Mouse (Mus musculus) heart, adult 2 months (tissue): Measurements from ENCODE around the gene Nop16. TPM values are rescaled to one million over a fixed set of nuclear protein-coding genes. Genes with fewer than 3 reads are reported as not detected.

ENCODE experiments used
- DNase-seq, 2 experiments: peaks; one replicate each; pipeline ENCODE4 v3.0.0; 2021
- H3K27ac ChIP-seq: fragments of 200-600 bp; 2 replicates; pipeline ENCODE4 v1.8.1; 2022
- H3K27me3 ChIP-seq: fragments of 200-500 bp; 2 replicates; pipeline ENCODE4 v1.6.1; 2012; ENCODE audit warnings: mild to moderate bottlenecking, low read length, inconsistent platforms, mixed read lengths; ENCODE audit not compliant: control insufficient read depth, insufficient read depth
- H3K36me3 ChIP-seq: fragments of 200-500 bp; 2 replicates; pipeline ENCODE4 v1.6.1; 2012; ENCODE audit warnings: low read length, inconsistent platforms; ENCODE audit not compliant: control insufficient read depth, insufficient read depth
- H3K4me1 ChIP-seq: fragments of 200-500 bp; 2 replicates; pipeline ENCODE4 v1.6.1; 2011; ENCODE audit warnings: low read length; ENCODE audit not compliant: control insufficient read depth, insufficient read depth
- H3K4me3 ChIP-seq: fragments of 200-600 bp; 2 replicates; pipeline ENCODE4 v1.8.1; 2022
- H3K79me2 ChIP-seq: fragments of 200-500 bp; replicated peaks from 2 replicates; pipeline ENCODE4 v1.6.1; 2012; ENCODE audit warnings: mild to moderate bottlenecking, inconsistent platforms, low read length, moderate library complexity, mixed read lengths; ENCODE audit not compliant: control insufficient read depth, insufficient read depth
- H3K9ac ChIP-seq: fragments of 200-500 bp; 2 replicates; pipeline ENCODE4 v1.6.1; 2012; ENCODE audit warnings: low read depth, mild to moderate bottlenecking, control low read depth, inconsistent platforms, low read length, mixed read lengths
- CTCF ChIP-seq: fragments of 200-600 bp; IDR thresholded peaks from 2 replicates; pipeline ENCODE4 v1.8.1; 2022; ENCODE audit warnings: antibody characterized with exemption, mild to moderate bottlenecking, moderate library complexity
- EP300 ChIP-seq: fragments of 200-500 bp; IDR thresholded peaks from 2 replicates; pipeline ENCODE4 v1.6.1; 2011; ENCODE audit warnings: low read depth, low read length, control low read depth; ENCODE audit not compliant: insufficient read depth
- POLR2A ChIP-seq: fragments of 200-500 bp; IDR thresholded peaks from 2 replicates; pipeline ENCODE4 v1.6.1; 2011; ENCODE audit warnings: mild to moderate bottlenecking, low read depth, low read length, control low read depth; ENCODE audit not compliant: insufficient read depth
- WGBS: fragments of 180-500 bp; shearing (Covaris S2); methylation state at CpG from one replicate; pipeline ENCODE4 v1.1.7; 2018; 5-methylcytosine and 5-hydroxymethylcytosine counted together
- intact Hi-C: fragments of 180-260 bp; cut with DNase I; formaldehyde crosslinking; loops from one replicate; pipeline ENCODE4 v1.15.1; 2025
- polyA plus RNA-seq: library from polyadenylated mRNA; depleted of rRNA; stranded (reverse); fragments of >200 nt; gene quantifications from 2 replicates; pipeline ENCODE4 v1.2.3, GENCODE M21; 2012
- total RNA-seq, 2 experiments: library from RNA; stranded (reverse); gene quantifications; 2 replicates each; pipeline ENCODE4 v1.2.3; 2021

Gene Nop16
- total and polyA plus RNA-seq, 3 experiments, result 5.9 to 17.1 (median 16.5) TPM

DNA sequence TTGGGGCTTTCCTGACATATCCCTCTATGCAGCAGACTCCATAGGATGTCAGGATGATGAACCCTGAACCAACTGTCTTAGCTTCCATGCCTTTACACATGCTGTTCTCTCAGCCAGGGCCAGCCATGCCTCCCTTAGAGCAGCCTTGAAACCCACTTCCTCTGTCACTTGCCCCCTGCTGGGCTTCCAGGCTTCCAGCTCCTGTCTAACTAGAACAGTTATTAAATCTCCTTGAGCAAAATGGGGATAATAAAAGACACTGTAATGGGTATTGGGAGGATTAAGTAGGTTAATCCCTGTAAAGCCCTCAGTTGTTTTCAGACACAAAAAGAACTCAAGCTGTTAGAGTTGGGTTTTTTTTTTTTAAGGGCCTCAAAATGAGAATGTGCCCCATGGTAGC, 13.6 kb upstream of the Nop16 start:
- no peak for DNase-seq
- Histone ChIP-seq H3K27ac (no peak overlapping the region; the same call in 1 of the 2 replicates), H3K9ac (no peak overlapping the region), H3K36me3 (peaks cover 6% of the 10 kb centered on the region), H3K27me3 (no peaks in the 10 kb centered on the region), H3K4me3 (no peak overlapping the region), H3K4me1 (peaks cover 11% of the 10 kb centered on the region), H3K79me2 (peaks cover 2% of the 10 kb centered on the region; the same call in 1 of the 2 replicates)
- intact Hi-C loops, result no loop called here
- no peak for TF ChIP-seq EP300
- no peak for TF ChIP-seq CTCF
- TF ChIP-seq POLR2A, result no peak

DNA sequence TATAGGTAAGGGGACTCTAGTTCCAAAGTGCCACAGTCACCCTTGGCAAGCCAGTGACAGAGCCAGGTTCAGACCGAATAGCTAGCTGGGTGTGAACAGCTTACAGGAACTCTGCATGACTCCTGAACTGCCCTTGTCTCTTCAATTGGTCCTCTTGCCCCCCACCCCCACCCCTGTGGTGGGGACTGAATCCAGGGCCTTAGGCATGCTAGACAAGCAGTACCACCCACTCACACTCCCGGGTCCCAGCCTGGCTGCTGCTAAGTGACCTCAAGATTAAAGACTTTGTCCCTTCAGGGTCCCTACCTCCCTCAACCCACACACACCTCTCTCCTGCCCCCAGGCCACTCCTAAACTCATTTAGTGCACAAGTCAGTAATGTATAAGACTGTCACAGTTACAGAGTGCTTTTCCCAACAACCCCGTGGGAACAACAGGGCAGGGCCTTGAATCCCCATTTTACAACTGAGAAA, 12.8 kb upstream of the Nop16 start:
- Histone ChIP-seq H3K4me3 (no peak overlapping the region), H3K9ac (no peak overlapping the region), H3K4me1 (peaks cover 12% of the 10 kb centered on the region), H3K27ac (no peak overlapping the region), H3K27me3 (no peaks in the 10 kb centered on the region), H3K79me2 (peaks cover 2% of the 10 kb centered on the region; the same call in 1 of the 2 replicates), H3K36me3 (peaks cover 6% of the 10 kb centered on the region)
- WGBS, result 74% methylated on average over 3 of the region's 3 CpGs
- no peak for DNase-seq
- TF ChIP-seq EP300 (no peak), CTCF (no peak), POLR2A (no peak)
- intact Hi-C loops, result no loop called here

GRCm38 (mm10) chr13:54598622-54599143, 8.8 kb upstream of the Nop16 start:
- H3K27me3 ChIP-seq, result no peaks in the 10 kb centered on the region
- peaks cover 8% of the 10 kb centered on the region for H3K4me1 ChIP-seq
- no peak overlapping the region for H3K4me3 ChIP-seq
- H3K36me3 ChIP-seq, result no peaks in the 10 kb centered on the region
- WGBS, result 89% methylated on average over 12 of the region's 12 CpGs
- DNase-seq, result no peak
- H3K27ac ChIP-seq, result no peak overlapping the region
- peaks cover 2% of the 10 kb centered on the region; the same call in 1 of the 2 replicates for H3K79me2 ChIP-seq
- H3K9ac ChIP-seq, result no peak overlapping the region
- intact Hi-C loops, result no loop called here
- TF ChIP-seq EP300, result no peak
- TF ChIP-seq CTCF, result no peak
- TF ChIP-seq POLR2A, result no peak

DNA sequence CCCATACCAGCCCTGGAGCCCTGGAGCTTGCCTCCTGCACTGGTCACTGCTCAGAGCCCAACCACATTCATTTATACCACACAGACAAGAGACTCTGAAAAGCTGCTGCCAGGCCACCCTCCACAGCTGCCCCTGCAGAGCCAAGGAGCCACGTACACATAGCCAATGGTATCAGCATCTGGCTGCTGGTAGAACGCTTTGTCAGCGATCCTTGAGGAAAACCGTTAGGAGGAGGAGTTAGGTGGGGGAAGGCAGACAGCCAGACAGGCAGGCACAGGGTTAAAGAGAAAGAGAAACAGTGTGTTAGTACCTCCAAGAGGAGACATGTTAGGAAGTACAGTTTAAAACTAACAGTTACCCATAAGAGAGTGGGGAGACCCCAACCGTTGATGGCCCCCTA, 7.0 kb upstream of the Nop16 start:
- Histone ChIP-seq H3K27ac (no peak overlapping the region), H3K27me3 (no peaks in the 10 kb centered on the region), H3K4me1 (peaks cover 6% of the 10 kb centered on the region), H3K9ac (no peak overlapping the region), H3K4me3 (no peak overlapping the region), H3K36me3 (no peaks in the 10 kb centered on the region), H3K79me2 (no peaks in the 10 kb centered on the region; the same call in 1 of the 2 replicates)
- TF ChIP-seq EP300, result no peak
- no peak for TF ChIP-seq POLR2A
- TF ChIP-seq CTCF, result no peak
- no peak for DNase-seq
- intact Hi-C loops, result no loop called here
- WGBS, result 53% methylated on average over 5 of the region's 5 CpGs

- no peak overlapping the region for H3K9ac ChIP-seq
- 48% methylated on average over 8 of the region's 8 CpGs for WGBS
Measured at GRCm38 (mm10) chr13:54596107-54596690, 6.3 kb upstream of the Nop16 start.

GRCm38 (mm10) chr13:54593617-54594016, 3.7 kb upstream of the Nop16 start:
- Histone ChIP-seq H3K36me3 (no peaks in the 10 kb centered on the region), H3K27ac (no peak overlapping the region), H3K4me1 (peaks cover 8% of the 10 kb centered on the region), H3K4me3 (no peak overlapping the region), H3K79me2 (peaks cover 1% of the 10 kb centered on the region; the same call in 1 of the 2 replicates), H3K9ac (no peak overlapping the region), H3K27me3 (no peaks in the 10 kb centered on the region)
- no peak for TF ChIP-seq CTCF
- no peak for TF ChIP-seq EP300
- TF ChIP-seq POLR2A, result no peak
- intact Hi-C loops, result no loop called here
- WGBS, result 83% methylated on average over 11 of the region's 11 CpGs
- DNase-seq, result peak in 1 of 2 experiments; percentile 26

More at GRCm38 (mm10) chr13:54596107-54596690, 6.3 kb upstream of the Nop16 start:
- TF ChIP-seq EP300 (no peak), POLR2A (no peak), CTCF (no peak)
- intact Hi-C loops, result no loop called here
- no peak overlapping the region for H3K4me3 ChIP-seq
- H3K27ac ChIP-seq, result no peak overlapping the region
- H3K4me1 ChIP-seq, result peaks cover 7% of the 10 kb centered on the region
- H3K27me3 ChIP-seq, result no peaks in the 10 kb centered on the region
- no peaks in the 10 kb centered on the region; the same call in 1 of the 2 replicates for H3K79me2 ChIP-seq
- DNase-seq, result peak in 1 of 2 experiments; percentile 52
- no peaks in the 10 kb centered on the region for H3K36me3 ChIP-seq
